Mouse (Mus musculus): Measurements from ENCODE around the gene Ercc6l. TPM values are rescaled to one million over a fixed set of nuclear protein-coding genes. Genes with fewer than 3 reads are reported as not detected.
"Not testable (repeated sequence)": the region's sequence is repeated elsewhere in the genome, so short reads cannot be mapped to it uniquely, and the experiment has no call there.

Gene Ercc6l
- polyA plus RNA-seq, 1 experiment from 2014 or later = 6.5 TPM

DNA sequence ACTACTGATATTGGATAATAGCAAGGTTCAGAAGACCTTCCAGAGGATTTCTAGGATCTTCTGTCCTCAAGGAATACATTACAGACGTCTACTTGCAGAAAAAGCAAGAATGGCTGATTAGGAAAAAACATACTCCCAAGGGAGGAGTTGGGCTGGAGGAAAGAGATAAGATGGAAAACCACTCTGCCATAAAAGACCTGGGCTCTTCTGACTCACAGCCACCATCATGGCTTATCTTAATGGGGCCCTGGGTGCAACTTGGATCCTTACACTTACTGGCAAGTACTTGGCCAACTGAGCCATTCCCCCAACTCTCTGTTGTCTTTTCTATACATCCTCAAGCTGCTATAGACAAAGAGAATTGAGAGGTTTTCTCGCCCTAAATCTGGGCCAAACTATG is 53.1 kb downstream of the Ercc6l start:
- H3K4me1 ChIP-seq (replicated peaks); H3K27ac ChIP-seq; H3K4me2 ChIP-seq; ATAC-seq (replicated peaks; ENCODE audit: insufficient number of reproducible peaks, insufficient read depth, low FRiP score, low read depth); H3K4me3 ChIP-seq; H3K9me3 ChIP-seq (replicated peaks); H3K9ac ChIP-seq; H3K27me3 ChIP-seq; H3K36me3 ChIP-seq: not testable (repeated sequence)
- whole genome bisulfite sequencing = 48% methylated on average over 2 of the region's 2 CpGs

DNA sequence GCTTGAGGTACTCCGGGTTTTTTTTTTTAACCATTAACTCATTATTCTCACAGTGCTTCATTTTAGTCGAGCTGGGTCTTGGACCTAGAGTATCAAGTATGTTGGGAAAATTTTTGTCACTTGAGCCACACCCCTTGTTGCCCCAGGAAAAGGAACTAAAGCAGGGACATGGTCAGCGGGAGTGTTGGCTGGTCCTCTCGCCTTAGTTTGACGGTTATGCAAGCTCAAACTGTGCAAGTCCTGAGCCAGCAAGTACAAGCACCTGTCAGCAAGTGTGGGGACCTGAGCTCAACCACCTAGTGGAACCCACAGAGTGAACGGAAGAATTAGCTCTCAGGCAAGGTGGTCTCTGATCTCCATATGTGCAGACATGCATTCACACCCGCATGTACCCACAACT is 55.0 kb downstream of the Ercc6l start:
- Histone ChIP-seq H3K4me3 (no peak overlapping the region), H3K36me3 (no peaks in the 10 kb centered on the region), H3K9me3 (replicated peaks) (no peaks in the 10 kb centered on the region), H3K4me1 (replicated peaks) (no peaks in the 10 kb centered on the region), H3K27ac (no peak overlapping the region), H3K4me2 (no peak overlapping the region), H3K9ac (no peak overlapping the region), H3K27me3 (no peaks in the 10 kb centered on the region)
- no peak for ATAC-seq (replicated peaks; ENCODE audit: insufficient number of reproducible peaks, insufficient read depth, low FRiP score, low read depth)
- WGBS = 51% methylated on average over 7 of the region's 7 CpGs

DNA sequence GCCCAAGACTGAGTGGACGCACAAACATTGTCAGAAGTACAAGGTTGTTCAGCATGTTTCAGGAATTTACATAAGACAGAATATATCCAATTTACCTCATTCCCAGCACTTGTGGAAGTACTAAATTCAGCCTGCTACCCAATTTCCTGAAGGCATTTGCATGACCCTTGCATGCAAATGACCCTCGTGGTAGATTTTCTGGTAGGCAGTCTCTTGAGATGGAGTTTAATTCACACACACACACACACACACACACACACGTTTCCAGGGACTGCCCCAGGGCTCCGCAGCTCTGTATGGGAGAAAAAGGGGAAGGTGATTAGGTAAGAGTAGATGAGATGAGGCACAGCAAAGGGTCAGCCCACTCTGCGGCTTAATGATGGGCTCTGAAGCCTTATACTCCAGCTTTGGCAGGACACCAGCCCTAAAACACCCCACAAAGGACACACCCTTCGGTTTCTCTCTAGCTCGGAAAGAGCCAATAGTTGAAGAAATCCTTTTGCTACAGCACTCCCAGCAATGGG is 62.4 kb downstream of the Ercc6l start:
- no peak overlapping the region for H3K27ac ChIP-seq
- H3K4me2 ChIP-seq = no peak overlapping the region
- H3K36me3 ChIP-seq = no peaks in the 10 kb centered on the region
- no peak overlapping the region for H3K9ac ChIP-seq
- H3K27me3 ChIP-seq = no peaks in the 10 kb centered on the region
- H3K4me1 ChIP-seq (replicated peaks) = no peaks in the 10 kb centered on the region
- no peaks in the 10 kb centered on the region for H3K9me3 ChIP-seq (replicated peaks)
- 70% methylated on average over 7 of the region's 7 CpGs for WGBS
- no peak overlapping the region for H3K4me3 ChIP-seq
- no peak for ATAC-seq (replicated peaks; ENCODE audit: insufficient number of reproducible peaks, insufficient read depth, low FRiP score, low read depth)

Other genes with a start within 250 kb of the Ercc6l start
- 1.2 and 1.3 TPM in 2 replicates for gene Rtl5, start 85.8 kb downstream of the Ercc6l start, polyA plus RNA-seq (2015; fragmentation: Nextera tagmentation; extraction: Ambion mirVana)
- 33.8 and 51.0 TPM in 2 replicates for gene Pin4, start 37.6 kb downstream of the Ercc6l start, polyA plus RNA-seq (2015; fragmentation: Nextera tagmentation; extraction: Ambion mirVana)
- gene Rps4x, start 32.3 kb upstream of the Ercc6l start, polyA plus RNA-seq (2015; fragmentation: Nextera tagmentation; extraction: Ambion mirVana) = 431 and 436 TPM in 2 replicates
- gene Cited1, start 95.1 kb upstream of the Ercc6l start, polyA plus RNA-seq (2015; fragmentation: Nextera tagmentation; extraction: Ambion mirVana) = 392 and 393 TPM in 2 replicates

Measured in heart, embryonic 15.5 days (tissue).